Mouse (Mus musculus) gonadal fat pad, adult 2 months (tissue): Measurements from ENCODE around the gene Marveld2. TPM values are rescaled to one million over a fixed set of nuclear protein-coding genes. Genes with fewer than 3 reads are reported as not detected.

ENCODE experiments used
- DNase-seq: peaks from one replicate; pipeline ENCODE4 v3.0.0-alpha.2; 2012; ENCODE audit warnings: low read depth
- polyA plus RNA-seq: library from polyadenylated mRNA; depleted of rRNA; stranded (reverse); fragments of >200 nt; gene quantifications from 2 replicates; pipeline ENCODE4 v1.2.3, GENCODE M21; 2012; rRNA removed

Gene Marveld2
- polyA plus RNA-seq: 10.3 and 12.6 TPM in 2 replicates

- DNase-seq: no peak
Measured at GRCm38 (mm10) chr13:100616181-100617087, at the start of gene Marveld2. Gene Marveld2, minus strand, starts transcription at chr13:100616971.

DNA sequence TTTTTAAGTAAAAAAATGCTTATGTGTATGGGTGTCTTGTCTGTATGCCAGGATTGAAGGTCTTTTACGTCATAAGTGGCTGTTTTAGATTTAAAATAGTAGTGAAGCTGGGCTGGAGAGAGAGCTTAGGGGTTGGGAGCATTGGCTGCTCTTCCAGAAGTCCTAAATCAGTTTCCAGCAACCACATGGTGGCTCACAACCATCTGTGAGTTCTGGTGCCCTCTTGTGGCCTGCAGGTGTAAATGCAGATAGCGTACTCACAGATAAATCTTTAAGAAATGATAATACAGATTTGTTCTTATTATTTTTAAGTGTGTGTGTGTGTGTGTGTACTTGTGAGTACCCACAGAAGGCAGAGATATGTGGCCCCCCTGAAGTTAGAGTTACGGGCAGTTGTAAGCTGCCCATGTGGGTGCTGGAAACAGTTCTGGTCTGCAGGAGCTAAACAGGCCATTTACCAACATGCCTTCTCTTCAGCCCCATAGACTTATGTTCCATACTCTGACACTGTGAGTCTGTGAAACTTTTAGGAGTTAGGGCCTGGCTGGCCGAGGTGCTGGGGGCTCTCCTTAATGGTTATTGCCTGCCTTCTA is 43.2 kb upstream of the Marveld2 start:
- no peak for DNase-seq

DNA sequence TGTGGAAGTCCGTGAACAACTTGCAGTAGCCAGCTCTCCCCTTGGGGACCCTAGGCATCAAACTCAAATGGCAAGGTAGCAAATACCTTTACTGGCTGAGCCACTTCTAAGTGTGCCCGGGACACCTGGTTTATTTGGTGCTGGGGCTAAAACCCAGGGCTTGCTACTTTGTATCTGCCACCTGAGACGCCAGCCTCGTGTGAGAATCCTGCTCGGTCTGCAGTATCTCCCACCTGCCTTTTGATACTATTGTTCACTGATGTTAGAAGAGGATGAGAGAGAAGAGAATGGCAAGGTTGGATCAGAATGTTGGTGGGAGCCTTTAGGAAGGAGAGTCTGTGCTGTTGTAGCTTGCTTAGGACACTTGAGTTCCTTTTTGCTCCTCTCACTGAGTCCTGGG is 41.3 kb upstream of the Marveld2 start:
- no peak for DNase-seq

- DNase-seq: no peak
Measured at GRCm38 (mm10) chr13:100651439-100652186, 34.8 kb upstream of the Marveld2 start, which contains the start of gene Taf9. Gene Taf9, plus strand, starts transcription at chr13:100651579.

GRCm38 (mm10) chr13:100650550-100651438 is 34.0 kb upstream of the Marveld2 start, which contains the start of the genes Ak6 and Rad17:
Gene Ak6, plus strand, starts transcription at chr13:100650979.
Gene Rad17, minus strand, starts transcription at chr13:100651051.
- DNase-seq: peak; percentile 47

GRCm38 (mm10) chr13:100648223-100648622 is 31.5 kb upstream of the Marveld2 start:
- no peak for DNase-seq

GRCm38 (mm10) chr13:100642471-100643209 is 25.9 kb upstream of the Marveld2 start:
- no peak for DNase-seq

DNA sequence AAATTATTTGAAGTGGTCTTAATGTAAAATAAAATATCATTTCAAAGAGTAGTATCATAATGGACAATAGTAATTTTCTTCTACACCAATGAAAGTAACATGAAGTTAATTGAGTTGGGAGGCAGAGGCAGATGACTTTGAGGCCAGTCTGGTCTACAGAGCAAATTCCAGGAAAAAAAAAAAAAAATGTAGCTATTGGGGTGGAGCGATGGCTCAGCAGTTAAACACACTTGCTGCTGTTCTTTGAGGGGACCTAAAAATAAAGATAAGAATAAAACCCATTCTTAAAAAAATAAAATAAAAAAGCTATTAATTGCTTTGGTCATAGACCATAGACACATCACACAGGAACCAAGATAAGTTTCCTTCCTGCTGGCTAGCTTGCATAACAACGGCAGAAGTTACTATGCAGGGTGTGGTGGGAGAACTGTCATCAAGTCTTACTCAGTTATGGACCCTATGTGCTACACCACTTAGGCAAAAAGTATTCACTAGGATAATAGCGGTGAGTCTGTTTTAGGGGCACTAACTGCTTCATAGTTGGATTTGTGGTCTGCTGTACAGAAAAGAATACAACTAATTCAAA is 17.4 kb upstream of the Marveld2 start:
- no peak for DNase-seq

DNA sequence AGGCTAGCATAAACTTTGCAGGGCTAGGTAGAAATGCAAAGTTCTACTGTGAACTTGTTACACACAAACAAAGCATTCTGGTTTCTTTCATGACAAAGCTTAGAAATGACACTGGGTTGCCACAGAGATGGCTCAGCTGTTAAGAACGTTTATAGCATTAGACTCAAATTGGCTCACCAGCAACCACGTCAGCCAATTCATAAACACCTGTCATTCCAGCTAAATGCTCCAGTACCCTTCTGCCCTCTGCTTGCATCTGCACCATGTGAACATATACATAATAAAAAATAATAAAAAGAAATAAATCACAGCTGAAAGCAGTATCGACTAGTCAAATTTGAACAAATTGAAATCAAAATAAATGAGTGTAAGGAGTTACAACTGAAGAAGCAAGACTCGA is 5.5 kb upstream of the Marveld2 start:
- no peak for DNase-seq

DNA sequence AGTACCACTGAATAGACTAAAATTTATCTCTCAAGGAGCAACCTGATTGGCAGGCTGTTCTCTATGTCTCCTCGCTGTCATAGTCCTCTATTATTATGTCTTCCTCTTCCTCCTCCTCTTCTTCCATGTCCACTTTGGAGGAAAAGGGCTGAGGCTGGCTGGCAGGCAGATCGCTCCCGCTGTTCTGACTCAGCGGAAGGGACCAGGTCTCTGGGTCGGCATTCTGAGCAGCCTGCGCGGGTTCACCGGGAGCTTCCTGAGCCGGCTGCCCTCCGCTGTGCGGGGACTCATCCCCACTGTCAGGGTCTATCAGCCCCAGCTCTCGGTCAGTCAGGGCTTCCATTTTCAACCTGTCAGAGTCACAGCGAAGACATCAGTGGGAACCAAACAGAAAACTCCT is 812 bp upstream of the Marveld2 start:
- DNase-seq: no peak

GRCm38 (mm10) chr13:100612903-100613302 is 3.9 kb downstream of the Marveld2 start:
- no peak for DNase-seq

DNA sequence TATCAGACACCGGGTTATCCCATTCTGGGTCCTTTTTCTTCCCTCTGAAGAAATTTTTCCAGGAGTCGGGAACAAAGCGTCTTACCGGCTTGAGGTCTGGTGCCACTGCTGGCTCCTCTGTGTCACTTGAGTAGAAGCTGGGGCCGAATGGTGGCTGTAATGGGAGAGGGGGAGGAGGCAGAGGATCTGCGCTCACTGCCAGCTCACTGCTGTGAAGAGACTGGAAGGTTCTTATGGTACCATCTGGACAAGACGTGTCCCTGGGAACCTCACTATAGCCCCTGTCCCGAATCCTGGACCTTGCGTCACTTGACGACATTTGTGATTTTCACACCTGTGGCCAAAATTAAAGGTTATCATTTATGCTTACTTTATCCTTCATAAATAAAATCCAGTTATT is 4.5 kb downstream of the Marveld2 start:
- no peak for DNase-seq

DNA sequence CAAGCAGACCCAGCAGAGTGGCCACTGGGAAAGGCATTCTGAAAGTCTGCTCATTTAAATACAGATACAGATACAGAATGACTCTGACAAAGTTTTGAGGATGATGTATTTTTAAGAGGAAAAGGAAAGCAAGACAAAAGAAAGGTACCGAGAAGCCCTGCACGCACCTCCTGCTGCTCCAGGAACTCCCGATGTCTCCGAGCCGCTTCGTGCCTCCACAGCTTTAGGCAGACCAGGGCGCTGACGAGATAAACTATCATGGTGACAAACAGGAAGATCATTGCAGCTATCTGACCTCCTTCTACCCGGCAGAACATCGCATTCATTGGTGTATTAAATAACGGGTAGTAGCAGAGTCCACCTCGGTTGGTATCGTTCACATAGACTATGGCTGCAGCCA is 5.5 kb downstream of the Marveld2 start:
- DNase-seq: no peak

DNA sequence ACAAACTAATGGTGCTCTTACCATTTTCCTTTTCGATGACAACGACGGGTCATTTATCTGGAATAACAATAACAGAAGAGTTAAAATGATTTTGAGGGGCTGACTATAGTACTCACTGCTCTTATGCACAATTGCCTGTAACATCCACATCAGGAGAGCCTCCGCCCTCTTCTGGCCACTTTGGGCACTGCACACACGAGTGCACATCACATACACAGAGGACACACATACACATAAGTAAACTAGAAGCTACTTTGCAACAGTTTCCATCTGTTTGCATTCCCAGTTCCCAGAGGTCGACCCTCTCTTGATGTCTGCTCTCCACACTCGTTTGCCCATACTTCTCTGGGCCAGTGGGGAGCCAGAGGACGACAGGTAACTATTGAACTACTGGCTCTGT is 9.0 kb downstream of the Marveld2 start:
- DNase-seq: no peak

- no peak for DNase-seq
Measured at GRCm38 (mm10) chr13:100605845-100606244, 10.9 kb downstream of the Marveld2 start.

DNA sequence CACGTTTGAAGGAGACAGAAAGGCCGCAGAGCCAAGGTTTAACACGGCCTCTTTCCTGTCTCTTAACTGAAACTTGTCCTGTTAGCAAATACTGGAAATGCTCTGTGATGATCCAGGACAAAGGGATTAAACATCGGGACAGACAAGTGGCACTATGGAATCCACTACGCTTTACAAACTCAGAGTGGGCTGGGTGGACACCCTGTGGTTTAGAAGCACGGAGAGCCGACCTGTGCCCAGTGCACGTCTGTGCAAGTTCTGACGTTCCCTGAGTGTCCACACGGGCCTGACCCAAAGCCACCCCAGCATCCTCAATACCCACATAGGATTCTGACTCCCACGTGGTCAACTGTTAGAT is 13.1 kb downstream of the Marveld2 start:
- no peak for DNase-seq

DNA sequence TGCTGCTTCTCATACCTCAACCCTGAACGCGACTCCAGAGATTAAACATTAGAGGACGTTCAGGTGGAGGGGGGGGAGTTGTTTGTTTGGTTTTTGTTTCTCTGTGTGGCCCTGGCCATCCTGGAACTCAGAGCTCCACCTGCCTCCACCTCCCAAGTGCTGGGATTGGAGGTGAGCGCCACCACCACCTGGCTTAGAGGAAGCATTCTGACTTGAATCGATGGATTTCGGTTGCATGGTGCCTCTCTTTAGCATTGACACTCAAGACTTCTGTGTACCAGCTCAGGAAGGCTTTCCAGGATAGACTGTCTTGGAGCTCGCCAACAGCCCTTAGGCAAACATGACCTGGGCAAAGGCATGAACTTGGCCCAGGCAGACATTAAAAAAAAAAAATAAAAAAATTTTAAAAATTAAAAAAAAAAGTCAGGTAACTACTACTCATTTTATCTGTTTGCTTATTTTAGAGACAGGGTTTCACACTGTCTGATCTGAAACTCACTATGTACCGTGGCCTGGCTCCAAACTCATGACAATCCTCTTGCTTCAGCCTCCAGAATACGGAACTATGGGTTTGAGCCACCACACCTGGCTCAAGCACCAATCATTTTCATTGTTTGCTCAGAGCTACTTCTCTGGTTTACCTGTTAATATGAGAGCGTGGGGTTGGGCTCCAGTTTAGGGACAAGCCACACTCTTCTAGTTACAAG is 13.6 kb downstream of the Marveld2 start:
- DNase-seq: no peak

DNA sequence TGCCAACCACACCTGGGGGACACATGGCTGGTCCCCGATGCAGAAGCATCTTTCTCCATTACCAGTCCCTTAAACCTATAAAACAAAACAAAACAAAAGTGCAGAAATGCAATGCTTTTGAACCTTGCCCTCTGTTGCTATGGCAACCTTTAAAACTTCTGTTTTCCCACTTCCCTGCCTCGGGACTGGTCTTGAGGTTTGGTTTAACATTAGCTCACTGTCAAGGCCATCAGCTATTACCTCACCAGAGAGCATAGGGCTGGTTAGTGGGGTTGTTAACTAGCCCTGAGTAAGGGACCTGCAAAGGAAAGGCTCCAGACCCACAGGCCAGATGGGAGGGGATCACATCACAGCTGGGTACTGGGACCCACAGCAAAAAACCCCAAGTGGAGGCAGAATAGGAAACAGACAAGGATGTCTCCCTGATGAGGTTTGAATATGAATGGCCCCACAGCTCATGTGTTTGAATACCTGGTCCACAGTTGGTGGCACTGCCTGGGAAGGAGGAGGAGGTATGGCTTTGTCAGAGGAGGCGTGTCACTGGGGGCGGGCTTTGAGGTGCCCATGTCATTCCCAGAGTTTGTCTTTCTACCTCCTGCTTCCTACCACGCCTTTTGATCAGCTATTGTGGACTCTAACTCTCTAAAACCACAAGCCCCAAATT is 14.4 kb downstream of the Marveld2 start:
- DNase-seq: no peak

- DNase-seq: no peak
Measured at GRCm38 (mm10) chr13:100601034-100601433, 15.7 kb downstream of the Marveld2 start.
